In genomic region chr9:69051890-69052289, GRCm38 (mm10) we compare ENCODE assay signal across 23 mouse cellular contexts.
DNase-seq lines count a peak whose midpoint lies in the region; TF ChIP-seq lines count a peak whose summit lies in the region.
"Had no signal": no experiment of that assay in that cellular context is flagged by ENCODE, and none has a peak within 500 bp of the region (broad histone marks: within the 10 kb centered on the region; RNA-seq: fewer than 3 reads in every experiment).

No protein-coding gene starts in this region.

- intact Hi-C loops in gastrocnemius, adult 2 months (cut with DNase I), result loop anchor here (2.0 to 5.0 kb wide), 4 partner anchors 45 to 245 kb away; no protein-coding TSS in a partner anchor
- intact Hi-C loops in gastrocnemius, postnatal 14 days (cut with DNase I; ENCODE audit: low total_unique reads), result no loop called here

- peak; percentile 4; the same call in 1 of the 2 replicates for TF ChIP-seq CTCF in gastrocnemius, adult 2 months (IDR thresholded peaks at IDR 0.05)

- H3K27ac ChIP-seq in gastrocnemius, adult 2 months, result peak overlapping the region; percentile 80
- H3K27ac ChIP-seq: embryonic facial prominence, embryonic 13.5 days; embryonic facial prominence, embryonic 15.5 days; forebrain, embryonic 10.5 days; forebrain, embryonic 12.5 days had no signal

- H3K4me3 ChIP-seq in gastrocnemius, adult 2 months, result no peak overlapping the region
- H3K4me3 ChIP-seq: embryonic facial prominence, embryonic 13.5 days; embryonic facial prominence, embryonic 15.5 days; erythroblast, embryonic 14.5 days; forebrain, embryonic 10.5 days; forebrain, embryonic 12.5 days had no signal

- peak; percentile 65 for DNase-seq in gastrocnemius, adult 2 months
- DNase-seq in gastrocnemius, postnatal 10 days, result no peak
- DNase-seq in kidney, postnatal 10 days, result peak; percentile 20
- no peak for DNase-seq in kidney, postnatal 14 days
- peak; percentile 28 for DNase-seq in gastrocnemius, postnatal 14 days
- peak; percentile 61 for DNase-seq in gastrocnemius, postnatal 25 days
- DNase-seq in spleen, postnatal 10 days (ENCODE audit: low spot score in 2 of 2), result no peak
- DNase-seq in layer of hippocampus, adult 18-20 months (ENCODE audit: low spot score in 2 of 2), result no peak
- DNase-seq: adrenal gland, adult 2 months; adrenal gland, postnatal 10 days; adrenal gland, postnatal 25 days; cerebellum, adult 11 months; cerebellum, adult 18-20 months; cerebellum, adult 8-10 months; cerebellum, adult 9-11 months; cerebellum, postnatal 14 days; cerebellum, postnatal 36 days; embryo, embryonic 11 days had no signal

Comparison
In these comparisons a context has a peak if more than half of its experiments do, and no peak if none do; other contexts are left out.
1. DNase-seq: peak in gastrocnemius, adult 2 months (single experiment), kidney, postnatal 10 days (single experiment), gastrocnemius, postnatal 14 days (single experiment) and gastrocnemius, postnatal 25 days (single experiment); none in gastrocnemius, postnatal 10 days (single experiment), kidney, postnatal 14 days (single experiment), spleen, postnatal 10 days (0 of 2) and layer of hippocampus, adult 18-20 months (0 of 2).